Mouse (Mus musculus) embryonic fibroblast, embryonic 13.5 days (primary cell): ENCODE measurements around the gene Ckap2l.

Source experiments
- CTCF ChIP-seq: IDR thresholded peaks from 2 replicates; pipeline ENCODE4 v1.5.1; 2011; ENCODE audit warnings: mild to moderate bottlenecking, control low read depth, low read length, moderate library complexity, borderline replicate concordance; ENCODE audit not compliant: insufficient read depth
- POLR2A ChIP-seq: IDR thresholded peaks from 2 replicates; pipeline ENCODE4 v1.6.1; 2011; ENCODE audit warnings: low read depth, mild to moderate bottlenecking, control low read depth, low read length, moderate library complexity

DNA sequence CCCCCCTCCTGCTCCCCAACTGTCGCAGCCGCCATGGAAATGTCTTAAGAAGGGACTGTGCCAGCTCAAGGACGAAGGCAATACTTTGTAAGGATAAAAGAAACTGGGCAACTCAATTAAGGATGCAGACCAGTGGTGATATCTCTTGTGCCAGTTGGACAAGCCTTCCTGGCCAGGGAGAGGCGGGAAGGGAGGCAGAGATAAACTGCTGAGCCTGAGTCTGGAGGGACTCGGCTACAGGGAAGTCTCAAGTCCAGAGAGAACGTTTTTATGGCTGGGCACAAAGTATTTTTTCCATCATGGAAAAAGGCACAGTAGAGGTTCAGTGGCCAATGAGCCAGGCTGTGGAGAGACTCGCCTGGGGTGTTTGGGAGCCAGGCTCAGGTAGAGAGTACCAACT is 33.0 kb upstream of the Ckap2l start:
- TF ChIP-seq CTCF (no peak), POLR2A (no peak)
